Mouse (Mus musculus): ENCODE results near the gene Etv5.

The Etv5 gene

GRCm38 (mm10) chr16:22439499-22440177, at the start of gene Etv5:
TSS of gene Etv5 (minus strand) at chr16:22439719.
- DNase-seq (ENCODE audit: extremely low read depth, low read depth, low spot score): peak; percentile 92

- no peak for DNase-seq (ENCODE audit: extremely low read depth, low read depth, low spot score)
Observed at GRCm38 (mm10) chr16:22483900-22484299, 44.4 kb upstream of the Etv5 start.

DNA sequence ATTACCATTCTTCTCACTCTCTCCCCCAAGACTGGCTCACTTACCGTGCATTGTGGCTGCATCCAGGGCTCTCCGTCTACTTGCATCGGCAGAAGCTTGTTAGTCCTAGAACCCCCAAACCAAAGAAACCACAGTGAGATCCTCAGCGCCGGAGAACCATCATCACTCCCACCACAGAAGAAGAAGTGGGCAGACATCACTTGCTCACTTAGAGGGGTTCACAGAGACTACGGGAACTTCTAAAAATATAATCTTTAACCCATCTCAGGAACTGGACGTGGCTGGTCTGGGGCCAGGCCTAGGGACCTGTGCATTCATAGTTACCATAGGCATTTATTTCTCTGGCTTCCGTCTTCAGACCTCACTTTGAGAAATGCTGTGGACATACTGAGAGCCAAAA, 39.8 kb upstream of the Etv5 start:
- DNase-seq (ENCODE audit: extremely low read depth, low read depth, low spot score): no peak

DNA sequence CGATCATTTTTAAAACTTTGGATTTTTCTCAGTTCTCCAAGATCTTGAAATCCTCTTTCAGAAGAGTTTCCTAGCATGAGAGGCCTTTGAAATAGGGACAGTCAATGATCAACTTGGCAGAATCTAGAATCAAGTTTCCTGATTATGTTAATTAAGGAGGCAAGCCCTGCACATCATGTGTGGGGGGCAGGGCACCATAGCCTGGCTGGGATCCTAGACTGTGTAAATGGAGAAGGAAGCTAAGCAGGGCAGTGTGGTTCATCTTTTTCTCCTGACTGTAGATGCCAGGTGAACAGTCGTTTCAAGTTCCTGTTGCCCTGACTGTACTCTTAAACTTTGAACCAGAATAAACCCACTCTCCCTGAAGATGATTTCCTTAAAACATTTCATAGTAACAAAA, 32.2 kb upstream of the Etv5 start:
- no peak for DNase-seq (ENCODE audit: extremely low read depth, low read depth, low spot score)

DNA sequence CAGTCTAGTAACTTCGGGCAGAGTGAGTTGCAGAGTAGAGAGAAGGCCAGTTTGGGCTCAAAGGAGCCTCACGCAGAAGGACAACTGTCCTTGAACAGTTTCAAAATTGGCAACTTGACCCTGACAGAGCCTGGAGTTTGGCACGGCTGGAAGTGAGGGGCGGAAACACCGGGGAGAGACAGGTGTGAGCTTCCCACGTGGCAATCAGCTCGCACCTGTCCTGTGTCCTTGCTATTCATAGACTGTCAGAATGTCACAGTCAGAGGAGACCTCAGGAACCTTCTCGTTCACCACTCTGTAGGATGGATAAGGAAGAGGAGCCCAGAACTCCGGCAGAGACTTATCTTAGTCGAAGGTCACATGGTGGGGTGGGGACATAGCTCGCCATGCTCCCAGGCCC, 29.9 kb upstream of the Etv5 start:
- no peak for DNase-seq (ENCODE audit: extremely low read depth, low read depth, low spot score)

GRCm38 (mm10) chr16:22467111-22467510, 27.6 kb upstream of the Etv5 start:
- DNase-seq (ENCODE audit: extremely low read depth, low read depth, low spot score): no peak

DNA sequence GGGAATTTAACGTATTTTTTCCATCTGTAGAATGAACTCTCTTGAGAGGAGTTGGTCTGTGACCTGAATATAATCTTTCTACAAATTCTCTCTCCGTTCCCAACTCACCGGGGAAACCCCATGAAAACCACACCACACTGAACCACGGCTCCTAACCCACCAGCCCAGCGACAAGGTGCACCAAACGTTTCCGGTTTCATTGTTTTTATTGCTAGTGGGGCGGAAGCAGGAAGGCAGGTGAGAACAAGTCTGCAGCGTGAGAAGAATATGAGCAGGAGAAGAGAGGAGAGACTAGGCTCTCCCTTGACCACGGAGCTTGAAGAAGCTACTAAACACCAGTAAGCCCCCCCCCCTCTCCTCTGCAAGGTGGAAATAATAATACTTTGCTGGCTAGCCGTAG, 26.9 kb upstream of the Etv5 start:
- no peak for DNase-seq (ENCODE audit: extremely low read depth, low read depth, low spot score)

DNA sequence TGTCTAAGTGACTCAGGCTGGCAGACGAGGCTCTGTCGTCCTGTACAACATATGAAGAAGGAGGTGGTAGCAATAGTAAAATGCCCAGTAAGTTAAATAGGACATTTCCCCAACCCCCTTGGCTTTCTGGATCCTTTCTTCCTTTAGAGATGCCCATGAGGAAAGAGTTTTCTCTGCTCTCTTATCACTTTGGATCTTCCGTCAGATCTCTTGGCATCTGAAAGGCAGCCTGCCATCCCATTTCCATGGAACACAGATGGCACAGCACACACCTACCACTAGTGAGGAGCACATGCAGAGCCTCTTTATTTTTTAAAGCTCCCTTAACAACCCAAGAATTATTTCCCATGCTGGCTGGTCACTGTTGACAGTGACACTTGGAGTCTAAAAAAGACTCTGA, 22.7 kb upstream of the Etv5 start:
- no peak for DNase-seq (ENCODE audit: extremely low read depth, low read depth, low spot score)

DNA sequence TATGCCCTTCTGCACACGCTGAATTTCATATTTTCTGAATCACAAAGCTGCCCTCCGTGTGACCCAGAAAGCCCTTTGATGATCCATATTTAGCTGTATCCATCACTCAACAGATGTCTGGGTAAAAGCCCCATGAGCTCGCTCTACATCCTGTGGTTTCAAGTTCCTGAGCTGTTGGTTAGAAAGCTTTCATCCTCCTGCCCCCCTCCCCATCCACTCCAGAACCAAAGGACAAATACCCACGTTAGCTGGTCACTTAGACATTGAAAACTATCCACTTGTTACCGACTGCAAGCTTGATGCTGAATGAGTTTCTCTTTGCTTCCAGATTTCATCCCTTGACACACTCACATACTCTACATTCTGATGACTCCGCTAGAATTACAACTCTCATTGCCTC, 22.2 kb upstream of the Etv5 start:
- no peak for DNase-seq (ENCODE audit: extremely low read depth, low read depth, low spot score)

DNA sequence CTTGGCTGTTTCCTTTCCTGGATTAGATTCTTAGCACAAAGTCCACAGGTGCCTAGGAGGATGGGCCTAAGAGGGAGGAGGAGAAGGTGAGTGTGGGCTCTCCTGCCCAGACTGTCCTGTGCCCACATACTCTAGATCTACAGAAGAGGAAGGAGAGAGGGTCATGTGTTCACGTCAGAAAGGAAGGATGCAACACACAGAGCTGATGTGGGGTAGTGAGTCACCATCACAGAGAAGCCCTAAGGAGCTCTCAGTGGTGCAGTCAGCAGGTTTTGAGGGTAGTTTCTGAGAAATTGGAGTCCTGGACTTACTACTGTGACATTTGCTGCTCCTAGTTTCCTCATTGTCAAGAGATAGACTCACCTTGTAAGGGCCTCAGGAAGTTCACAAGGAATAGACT, 21.4 kb upstream of the Etv5 start:
- DNase-seq (ENCODE audit: extremely low read depth, low read depth, low spot score): no peak

- no peak for DNase-seq (ENCODE audit: extremely low read depth, low read depth, low spot score)
Observed at GRCm38 (mm10) chr16:22452082-22452481, 12.6 kb upstream of the Etv5 start.

DNA sequence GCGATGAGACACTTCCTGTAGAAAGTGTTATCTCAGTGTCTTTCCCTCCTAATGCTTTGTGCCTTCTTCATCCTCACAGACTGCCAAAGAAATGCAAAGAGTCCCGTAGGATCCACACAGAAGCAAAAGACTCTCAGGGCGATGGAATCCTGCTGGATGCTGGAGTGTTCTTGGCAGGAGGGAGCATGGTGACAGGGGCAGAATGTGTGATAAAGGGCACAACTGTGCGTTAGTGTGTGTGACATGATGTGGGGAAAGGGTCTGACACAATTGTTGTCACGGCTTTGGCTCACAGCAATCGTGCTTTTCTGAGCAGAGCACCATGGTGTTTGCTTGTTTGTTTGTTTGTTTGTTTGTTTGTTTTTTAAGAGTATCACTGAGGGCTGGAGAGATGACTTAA, 8.6 kb upstream of the Etv5 start:
- DNase-seq (ENCODE audit: extremely low read depth, low read depth, low spot score): no peak

- no peak for DNase-seq (ENCODE audit: extremely low read depth, low read depth, low spot score)
Observed at GRCm38 (mm10) chr16:22444786-22445185, 5.3 kb upstream of the Etv5 start.

DNA sequence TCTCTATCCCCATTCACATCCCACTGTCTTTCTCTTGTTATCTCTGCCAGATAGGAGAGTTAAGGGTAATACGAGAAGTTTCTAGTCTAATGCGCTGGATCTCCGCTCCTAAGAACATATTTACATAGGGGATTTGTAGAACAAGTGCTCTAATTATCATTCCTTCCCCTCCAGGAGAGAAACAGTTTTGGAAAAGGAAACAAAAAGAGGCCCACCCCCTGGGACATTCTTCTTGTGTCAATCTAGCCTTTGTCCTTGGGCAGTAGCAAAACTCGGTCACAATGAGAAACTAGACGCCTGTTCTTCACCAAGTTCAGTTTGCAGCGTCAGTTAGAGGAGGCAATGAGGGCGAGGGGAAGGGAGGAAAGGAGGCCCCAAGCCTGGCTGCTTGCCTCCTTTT, 2.7 kb upstream of the Etv5 start:
- DNase-seq (ENCODE audit: extremely low read depth, low read depth, low spot score): no peak

- DNase-seq (ENCODE audit: extremely low read depth, low read depth, low spot score): no peak
Observed at GRCm38 (mm10) chr16:22441317-22441716, 1.8 kb upstream of the Etv5 start.

DNA sequence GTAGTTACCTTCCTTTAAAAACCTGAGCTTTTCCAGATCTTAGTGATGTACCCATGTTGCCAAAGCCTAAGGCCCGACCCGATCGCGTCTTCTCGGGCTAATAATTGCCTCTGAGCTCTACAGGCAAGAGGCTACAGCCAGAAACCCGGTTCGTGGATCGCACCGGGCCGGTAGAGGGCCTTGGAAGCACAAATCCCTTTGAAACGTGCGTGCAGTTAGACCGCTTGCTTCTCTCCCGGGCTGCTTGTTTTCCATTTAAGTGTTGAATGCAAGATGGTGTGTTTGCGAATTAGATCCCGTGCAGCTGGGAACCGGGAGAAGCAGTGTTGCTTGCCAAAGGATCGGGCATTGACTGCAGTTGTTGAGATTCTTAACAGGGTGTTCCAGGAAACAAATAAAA, 750 bp upstream of the Etv5 start:
- no peak for DNase-seq (ENCODE audit: extremely low read depth, low read depth, low spot score)

GRCm38 (mm10) chr16:22438441-22439373, 812 bp downstream of the Etv5 start:
- DNase-seq (ENCODE audit: extremely low read depth, low read depth, low spot score): no peak

- DNase-seq (ENCODE audit: extremely low read depth, low read depth, low spot score): no peak
Observed at GRCm38 (mm10) chr16:22436106-22436505, 3.4 kb downstream of the Etv5 start.

GRCm38 (mm10) chr16:22434530-22434929, 5.0 kb downstream of the Etv5 start:
- no peak for DNase-seq (ENCODE audit: extremely low read depth, low read depth, low spot score)

DNA sequence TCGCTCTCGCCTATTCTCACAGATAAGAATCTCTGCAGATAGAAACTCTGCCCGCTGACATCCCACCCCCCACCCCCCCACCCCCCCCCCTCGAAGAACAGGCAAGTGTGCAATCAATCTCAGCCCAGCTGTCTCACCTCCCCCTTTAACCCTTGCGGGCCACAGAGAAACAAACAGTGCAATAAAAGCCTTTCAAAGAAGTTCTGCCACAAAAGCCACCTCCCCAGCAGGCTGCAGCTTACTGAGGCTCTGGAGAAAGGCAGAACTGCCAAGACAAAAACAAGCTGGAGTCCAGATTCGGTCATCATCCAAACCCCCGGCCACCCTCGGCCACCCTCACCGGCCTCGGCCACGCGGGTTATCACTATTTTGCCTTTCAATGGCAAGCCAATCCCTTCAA, 5.6 kb downstream of the Etv5 start:
- DNase-seq (ENCODE audit: extremely low read depth, low read depth, low spot score): no peak

DNA sequence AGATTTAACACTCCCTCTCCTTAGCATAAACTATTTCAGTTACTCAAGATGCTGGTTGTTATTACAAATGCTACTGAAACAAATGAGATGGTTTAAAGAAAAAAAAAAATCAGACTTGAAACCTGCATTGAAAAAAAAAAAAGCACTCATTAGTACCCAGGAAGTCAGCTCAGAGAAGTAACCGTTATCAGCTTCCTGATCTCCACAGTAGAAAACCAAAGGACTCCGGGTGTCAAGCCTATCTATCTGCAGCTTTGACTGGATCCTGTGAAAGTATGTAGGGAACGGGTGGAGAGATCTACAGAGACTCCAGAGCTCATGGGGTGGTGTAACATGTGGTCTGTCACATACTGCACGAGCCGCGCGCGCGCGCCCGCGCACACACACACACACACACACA, 7.7 kb downstream of the Etv5 start:
- no peak for DNase-seq (ENCODE audit: extremely low read depth, low read depth, low spot score)

DNA sequence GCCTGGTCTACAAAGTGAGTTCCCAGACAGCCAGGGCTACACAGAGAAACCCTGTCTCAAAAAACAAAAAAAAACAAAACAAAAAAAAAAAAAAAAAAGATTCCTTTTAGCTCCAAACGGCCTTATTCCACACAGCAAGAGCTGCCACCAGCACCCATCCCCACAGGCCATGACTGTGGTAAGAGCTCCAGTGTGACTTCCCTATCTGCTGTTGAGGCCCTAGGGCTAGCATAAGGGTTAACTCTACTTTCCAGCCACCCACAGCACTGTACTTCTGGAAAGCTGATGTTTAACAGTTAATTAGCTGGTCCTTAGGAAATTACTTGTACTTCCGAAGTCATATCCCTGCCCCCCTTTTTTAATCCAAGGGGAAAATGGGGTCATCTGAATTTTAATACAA, 8.2 kb downstream of the Etv5 start:
- DNase-seq (ENCODE audit: extremely low read depth, low read depth, low spot score): no peak
